Mouse (Mus musculus) MEL (cell line): Measurements from ENCODE around the gene Rpl10l.

ENCODE experiments used
- BHLHE40 ChIP-seq: IDR thresholded peaks from 2 replicates; pipeline ENCODE4 v1.6.1; 2012; ENCODE audit warnings: low read depth, mild to moderate bottlenecking, inconsistent platforms, low read length, improper control_type of control experiment, borderline replicate concordance
- CTCF ChIP-seq, 3 experiments: IDR thresholded peaks in 2 of 3; conservative IDR thresholded peaks in 1 of 3; 2 replicates each; pipeline ENCODE4 v1.5.1; 2011 to 2012; ENCODE audit warnings: low read length in 3 of 3, low read depth in 2 of 3, mild to moderate bottlenecking in 2 of 3, improper control_type of control experiment in 1 of 3, inconsistent platforms in 1 of 3, mixed read lengths in 1 of 3, moderate library complexity in 1 of 3; ENCODE audit not compliant: control insufficient read depth in 1 of 3, insufficient read depth in 1 of 3, poor library complexity in 1 of 3, severe bottlenecking in 1 of 3
- EP300 ChIP-seq, 2 experiments: IDR thresholded peaks; 2 replicates each; pipeline ENCODE4 v1.6.1; 2011; ENCODE audit warnings: improper control_type of control experiment in 2 of 2, low read length in 2 of 2, low read depth in 1 of 2, mild to moderate bottlenecking in 1 of 2
- MAFK ChIP-seq: IDR thresholded peaks from 2 replicates; pipeline ENCODE4 v1.6.1; 2011; ENCODE audit warnings: low read depth, mild to moderate bottlenecking, low read length, improper control_type of control experiment, borderline replicate concordance
- POLR2AphosphoS2 ChIP-seq: IDR thresholded peaks from 2 replicates; pipeline ENCODE4 v1.6.1; 2011; ENCODE audit warnings: low read length, improper control_type of control experiment
- SMC3 ChIP-seq: IDR thresholded peaks from 2 replicates; pipeline ENCODE4 v1.6.1; 2011; ENCODE audit warnings: low read depth, low read length, improper control_type of control experiment
- ZC3H11A ChIP-seq: IDR thresholded peaks from 2 replicates; pipeline ENCODE4 v1.6.1; 2012; ENCODE audit warnings: low read depth, mild to moderate bottlenecking, inconsistent platforms, low read length, improper control_type of control experiment

DNA sequence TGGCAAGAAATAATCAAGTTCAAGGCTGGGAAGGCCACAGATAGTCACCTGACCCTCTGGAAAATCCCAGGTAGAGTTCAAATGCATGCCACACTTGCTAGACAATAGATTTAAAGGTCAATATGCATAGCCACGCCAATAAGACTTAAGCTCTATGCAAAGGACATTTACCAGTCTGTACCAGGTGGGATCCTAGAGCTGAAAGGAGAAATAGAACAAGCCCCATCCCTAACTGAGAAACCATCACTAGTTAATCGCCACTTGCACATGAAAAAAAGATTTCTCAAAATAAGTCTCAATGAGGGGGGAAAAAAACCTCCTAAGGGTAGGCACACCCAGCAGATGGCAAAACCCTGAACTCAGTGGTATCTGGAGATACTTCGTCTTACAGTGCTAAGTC is 8.3 kb downstream of the Rpl10l start:
- TF ChIP-seq SMC3 (no peak), MAFK (no peak), POLR2AphosphoS2 (no peak), BHLHE40 (no peak), ZC3H11A (no peak), EP300 (IDR thresholded peaks at IDR 0.05; ENCODE audit: low read depth in 1 of 2, low read length in 2 of 2) (no peak), CTCF (IDR thresholded peaks at IDR 0.05 in 2 of 3, conservative IDR thresholded peaks at IDR 0.05 in 1 of 3; ENCODE audit: control insufficient read depth in 1 of 3, insufficient read depth in 1 of 3, low read depth in 2 of 3, low read length in 3 of 3, poor library complexity in 1 of 3, severe bottlenecking in 1 of 3) (no peak)
